Mouse (Mus musculus) layer of hippocampus, adult 8-10 months (tissue): ENCODE results near the gene Fam214b. TPM values are rescaled to one million over a fixed set of nuclear protein-coding genes. Genes with fewer than 3 reads are reported as not detected.

Source experiments
- DNase-seq, 2 experiments: peaks; one replicate each; pipeline ENCODE4 v3.0.0; 2022; ENCODE audit warnings: low spot score in 2 of 2
- total RNA-seq, 4 experiments: library from RNA; stranded (reverse); gene quantifications; 2 replicates each; pipeline ENCODE4 v1.2.4; 2022

Gene Fam214b
- total RNA-seq, 4 experiments from 2014 or later, result 39.8 to 46.0 (median 42.9) TPM

DNA sequence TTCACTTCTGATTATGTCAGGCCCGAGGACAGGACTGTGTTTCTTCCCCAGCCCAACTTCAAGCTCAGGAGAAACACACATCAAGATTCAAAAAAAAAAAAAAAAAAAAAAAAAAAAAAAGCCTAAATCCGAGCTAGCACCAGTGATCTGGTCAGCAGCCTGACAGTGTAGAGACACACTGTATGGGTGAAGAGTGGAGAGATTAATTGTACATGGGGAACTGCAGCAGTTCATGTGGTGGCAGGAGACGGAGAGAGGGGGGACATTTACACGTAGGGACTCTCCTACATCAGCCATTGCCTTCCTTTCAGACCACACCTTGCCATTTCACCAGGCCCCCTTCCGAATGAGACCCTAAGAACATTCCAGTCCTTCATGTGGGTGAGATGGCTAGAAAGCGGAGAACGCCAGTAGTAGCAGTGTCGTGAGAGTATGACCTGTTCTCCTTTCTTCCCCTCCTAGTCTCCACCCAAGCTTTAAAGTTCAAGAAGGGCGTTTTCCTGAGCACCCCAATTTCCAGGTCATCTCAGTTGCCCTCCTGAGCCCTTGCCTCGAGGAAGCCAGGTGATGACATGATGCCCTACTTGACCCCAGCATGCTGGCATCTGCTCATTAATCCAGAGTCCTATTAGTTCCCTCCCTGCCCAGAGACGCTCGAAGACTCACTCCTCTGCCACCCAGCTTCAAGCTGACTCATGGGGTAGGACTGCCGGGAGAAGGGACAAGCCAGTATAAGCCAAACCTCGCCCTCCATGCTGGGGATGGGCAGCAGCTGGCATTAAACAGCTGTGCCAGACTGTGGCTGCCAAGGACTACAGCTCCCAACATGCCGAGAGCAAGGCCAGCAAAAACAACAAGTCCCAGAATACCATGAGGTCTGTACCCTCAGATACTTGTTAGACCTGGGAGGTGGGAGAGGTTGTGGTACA, 7.2 kb downstream of the Fam214b start:
- peak in 1 of 2 experiments; percentile 73 for DNase-seq

GRCm38 (mm10) chr4:43037860-43038566, 8.0 kb downstream of the Fam214b start:
- no peak for DNase-seq

GRCm38 (mm10) chr4:43036356-43036755, 9.7 kb downstream of the Fam214b start:
- no peak for DNase-seq

- DNase-seq, result no peak
Measured at GRCm38 (mm10) chr4:43035851-43036250, 10.2 kb downstream of the Fam214b start.

DNA sequence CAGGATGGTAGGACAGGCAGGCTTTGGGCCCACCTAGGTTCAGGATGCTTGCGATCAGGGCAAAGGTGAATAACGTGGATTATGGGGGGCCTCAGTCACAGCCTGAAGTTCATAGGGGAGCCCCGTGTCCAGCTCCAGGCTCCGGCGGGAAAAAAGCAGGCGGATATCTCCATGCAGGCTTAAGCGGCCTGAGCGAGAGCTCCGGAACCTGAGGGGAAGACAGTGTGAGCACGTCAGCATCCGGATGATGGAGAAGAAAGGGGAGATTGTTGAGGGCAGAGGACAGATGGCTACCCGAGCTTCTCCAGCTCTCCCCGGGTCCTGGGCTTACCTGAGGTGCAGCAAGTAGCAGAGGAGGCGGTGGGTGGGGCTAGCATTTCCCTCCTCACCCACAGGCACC, 12.5 kb downstream of the Fam214b start:
- no peak for DNase-seq

DNA sequence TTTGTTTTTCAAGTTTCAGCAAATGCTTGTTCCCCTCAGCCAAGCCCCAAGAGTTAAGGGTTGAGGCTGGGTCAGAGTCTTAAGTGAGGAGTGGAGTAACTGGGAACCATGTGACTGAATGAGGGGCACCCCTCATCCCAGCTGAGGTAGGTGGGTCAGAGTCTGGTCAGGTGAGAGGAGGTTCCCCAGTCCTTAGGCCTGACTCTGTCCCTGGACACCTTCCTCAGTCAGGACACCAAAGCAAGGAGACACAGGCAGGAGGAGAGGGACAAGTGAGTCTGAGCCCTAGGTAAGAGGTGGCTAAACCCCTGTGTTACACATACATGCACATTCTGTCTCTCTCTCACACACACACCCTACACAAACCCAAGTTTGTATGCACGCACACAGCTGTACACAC, 13.5 kb downstream of the Fam214b start:
- DNase-seq, result no peak

GRCm38 (mm10) chr4:43031237-43031995, 14.6 kb downstream of the Fam214b start, which contains the start of gene Stoml2:
Stoml2 (minus strand) TSS chr4:43031710.
- DNase-seq, result peak; percentile 92 to 93

- no peak for DNase-seq
Measured at GRCm38 (mm10) chr4:43030780-43031230, 15.2 kb downstream of the Fam214b start.

DNA sequence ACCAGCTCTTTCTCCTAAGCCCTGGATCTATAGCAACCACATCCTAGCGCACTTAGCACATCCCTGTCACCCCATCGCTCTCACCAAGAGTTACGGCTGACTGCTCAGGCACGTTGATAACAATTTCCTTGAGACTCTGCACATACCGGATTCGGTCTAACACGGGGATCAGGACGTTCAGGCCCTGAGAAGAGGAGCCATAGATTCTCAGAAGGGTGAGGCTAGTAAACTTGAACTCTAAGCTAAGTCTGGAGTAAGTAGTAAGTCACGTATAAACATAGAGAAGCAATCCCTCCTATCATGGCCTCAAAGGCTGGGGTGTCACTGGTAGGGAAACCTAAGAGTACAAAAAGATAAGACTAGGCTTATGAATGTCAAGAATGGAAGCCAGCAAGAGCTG, 15.7 kb downstream of the Fam214b start:
- no peak for DNase-seq

DNA sequence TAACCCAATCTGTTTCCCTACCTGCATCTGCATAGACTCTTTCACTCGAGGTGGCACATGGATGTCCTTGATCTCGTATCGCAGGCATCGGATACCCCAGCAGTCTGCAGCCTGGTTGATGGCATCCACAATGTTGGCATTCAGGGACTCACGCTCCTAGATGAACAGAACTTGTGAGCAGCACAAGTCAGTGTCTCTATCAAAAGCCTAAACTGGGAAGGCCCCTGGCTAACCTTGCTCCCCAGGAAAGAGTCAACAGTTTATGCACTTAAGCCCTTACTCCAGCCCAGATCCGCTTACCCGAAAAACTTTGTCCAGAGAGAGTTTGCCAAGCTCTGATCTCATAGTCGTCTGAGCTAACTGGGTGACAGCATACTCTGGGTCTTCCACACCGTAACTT, 16.3 kb downstream of the Fam214b start:
- DNase-seq, result no peak

DNA sequence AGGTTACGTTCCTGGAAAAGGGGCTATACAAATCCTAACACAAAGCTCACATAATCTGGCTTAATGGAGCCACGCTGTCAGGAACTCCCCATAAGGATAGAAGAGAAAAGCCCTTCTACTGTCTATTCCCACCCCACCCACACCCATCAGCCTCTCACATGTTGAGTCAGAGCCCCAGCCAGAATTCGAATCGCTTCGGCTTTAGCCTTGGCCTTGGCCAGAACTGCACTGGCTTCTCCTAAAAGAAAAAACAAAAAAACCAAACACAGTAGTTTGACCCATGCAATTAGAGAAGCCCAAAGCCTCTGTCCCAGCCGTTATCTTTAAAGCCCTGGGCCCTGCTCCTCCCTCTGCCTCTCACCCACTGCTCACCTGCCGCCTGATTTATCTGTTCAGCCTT, 16.9 kb downstream of the Fam214b start:
- DNase-seq, result no peak

GRCm38 (mm10) chr4:43025084-43025960, 20.7 kb downstream of the Fam214b start, which contains the start of gene Pigo:
Pigo (minus strand) TSS chr4:43025819.
- DNase-seq, result peak; percentile 90 to 94

- DNase-seq, result no peak
Measured at GRCm38 (mm10) chr4:43024673-43025072, 21.3 kb downstream of the Fam214b start.

DNA sequence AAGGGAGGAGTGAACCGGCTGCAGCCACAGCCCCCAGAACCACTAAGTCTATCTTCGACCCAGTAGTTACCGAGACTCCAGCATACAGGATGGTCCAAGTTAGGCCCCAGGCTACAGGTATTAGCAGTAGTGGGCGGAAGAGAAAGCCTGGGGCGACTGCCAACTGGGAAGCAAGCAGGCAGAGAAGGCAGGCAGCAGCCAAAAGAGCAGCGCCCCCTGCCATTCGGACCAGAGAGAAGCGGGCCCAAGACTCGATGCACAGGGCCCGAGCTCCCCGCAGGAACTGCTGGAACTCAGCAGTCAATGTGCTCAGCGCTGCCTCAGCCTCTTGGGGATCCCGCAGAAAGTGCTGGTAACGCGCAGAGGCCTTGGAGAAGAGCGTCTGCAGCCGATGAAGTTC, 24.7 kb downstream of the Fam214b start:
- DNase-seq, result no peak

GRCm38 (mm10) chr4:43020876-43021275, 25.1 kb downstream of the Fam214b start:
- no peak for DNase-seq

GRCm38 (mm10) chr4:43019641-43020465, 26.2 kb downstream of the Fam214b start:
- no peak for DNase-seq

- DNase-seq, result no peak
Measured at GRCm38 (mm10) chr4:43019176-43019575, 26.8 kb downstream of the Fam214b start.

GRCm38 (mm10) chr4:43018156-43018555, 27.9 kb downstream of the Fam214b start:
- DNase-seq, result no peak

DNA sequence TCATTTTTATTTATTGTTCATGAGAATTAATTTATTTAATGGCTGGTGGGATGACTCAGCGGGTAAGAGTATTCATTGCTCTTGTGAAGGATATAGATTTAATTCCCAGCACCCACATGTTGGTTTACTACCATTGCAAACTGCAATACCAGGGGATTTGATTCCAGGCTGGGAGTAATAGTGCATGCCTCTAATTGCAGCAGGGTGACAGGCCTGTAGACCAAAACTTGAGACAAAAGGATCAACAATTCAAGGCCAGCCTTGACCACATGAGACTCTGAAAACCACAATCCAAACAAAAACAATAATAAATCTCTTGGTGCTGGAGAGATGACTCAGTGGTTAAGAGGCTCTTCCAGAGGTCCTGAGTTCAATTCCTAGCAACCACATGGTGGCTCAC, 33.9 kb downstream of the Fam214b start:
- no peak for DNase-seq
